Mouse (Mus musculus) heart, postnatal 14 days (tissue): ENCODE results near the gene Atp5b. TPM values are rescaled to one million over a fixed set of nuclear protein-coding genes. Genes with fewer than 3 reads are reported as not detected.
"Not testable (repeated sequence)": the region's sequence is repeated elsewhere in the genome, so short reads cannot be mapped to it uniquely, and the experiment has no call there.

Experiments used
- DNase-seq, 2 experiments: peaks; one replicate each; pipeline ENCODE4 v3.0.0; 2021 to 2022
- intact Hi-C: fragments of 180-260 bp; cut with DNase I; formaldehyde crosslinking; loops from one replicate; pipeline ENCODE4 v1.15.1; 2025
- total RNA-seq, 2 experiments: library from RNA; stranded (reverse); gene quantifications; 2 replicates each; pipeline ENCODE4 v1.2.3; 2021

Gene Atp5b
- total RNA-seq, 2 experiments from 2014 or later = 8,344 to 8,412 TPM

DNA sequence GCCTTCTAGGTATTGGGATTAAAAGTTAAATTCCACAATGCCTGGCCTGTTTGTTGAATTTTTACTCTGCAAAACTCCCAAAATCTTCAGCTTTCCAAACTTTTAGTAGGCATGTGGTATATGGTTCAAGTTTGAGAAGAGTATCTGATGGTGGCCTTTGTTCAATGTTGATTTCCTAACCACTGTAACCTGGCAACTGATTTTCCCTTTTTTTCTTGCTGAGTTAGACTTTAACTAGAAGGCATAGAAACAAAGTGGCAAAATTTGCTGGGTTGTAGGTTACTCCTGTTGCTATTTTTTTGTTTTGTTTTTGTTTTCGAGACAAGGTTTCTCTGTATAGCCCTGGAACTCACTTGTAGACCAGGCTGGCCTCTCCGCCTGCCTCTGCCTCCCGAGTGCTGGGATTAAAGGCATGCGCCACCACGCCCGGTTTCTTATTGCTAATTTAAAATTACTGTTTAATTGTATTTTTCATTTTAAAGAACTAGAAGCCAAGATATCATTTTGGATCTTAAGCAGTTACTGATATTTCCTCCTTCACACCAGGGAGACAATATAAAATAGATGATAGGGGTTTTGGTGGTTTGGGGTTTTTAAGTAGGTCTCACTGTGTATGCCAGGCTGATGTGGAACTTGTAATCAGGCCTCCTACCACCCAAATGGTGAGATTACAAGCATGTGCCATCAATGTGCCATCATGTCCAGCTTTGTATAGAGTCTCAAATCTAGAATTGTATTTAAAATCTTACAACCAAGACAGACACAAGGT is 20.7 kb upstream of the Atp5b start:
- no peak for DNase-seq
- intact Hi-C loops = no loop called here

DNA sequence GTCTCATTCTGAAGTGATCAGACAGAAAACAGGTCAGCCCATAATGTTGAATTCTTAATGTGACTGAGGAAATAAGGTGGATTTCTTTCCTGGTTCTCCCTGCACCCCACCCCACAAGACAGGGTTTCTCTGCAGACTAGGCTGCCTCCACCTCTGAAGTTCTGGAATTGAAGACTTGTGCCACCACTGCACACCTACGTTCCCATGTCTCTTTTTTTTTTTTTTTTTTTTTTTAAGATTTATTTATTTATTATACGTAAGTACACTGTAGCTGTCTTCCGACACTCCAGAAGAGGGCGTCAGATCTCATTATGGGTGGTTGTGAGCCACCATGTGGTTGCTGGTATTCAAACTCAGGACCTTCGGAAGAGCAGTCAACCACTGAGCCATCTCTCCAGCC is 17.0 kb upstream of the Atp5b start:
- intact Hi-C loops = no loop called here
- DNase-seq = no peak

DNA sequence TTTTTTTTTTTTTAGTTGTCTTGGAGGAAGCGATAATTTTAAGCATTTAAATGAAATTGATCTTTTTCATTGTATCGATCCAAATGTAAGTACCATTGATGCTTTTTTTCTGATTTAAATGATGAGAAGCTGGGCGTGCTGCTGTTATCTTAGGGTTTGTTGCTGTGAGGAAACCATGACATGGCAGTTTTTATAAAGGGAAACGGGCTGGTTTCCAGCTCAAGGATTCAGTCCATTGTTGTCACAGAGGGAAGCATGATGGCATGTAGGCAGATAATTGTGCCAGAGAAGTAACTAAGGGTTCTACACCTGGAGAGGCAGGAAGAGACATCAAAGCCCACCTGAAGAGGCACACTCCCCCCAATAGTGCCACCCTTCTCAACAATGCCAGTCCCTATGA is 13.9 kb upstream of the Atp5b start:
- DNase-seq = peak in 1 of 2 experiments; percentile 23

DNA sequence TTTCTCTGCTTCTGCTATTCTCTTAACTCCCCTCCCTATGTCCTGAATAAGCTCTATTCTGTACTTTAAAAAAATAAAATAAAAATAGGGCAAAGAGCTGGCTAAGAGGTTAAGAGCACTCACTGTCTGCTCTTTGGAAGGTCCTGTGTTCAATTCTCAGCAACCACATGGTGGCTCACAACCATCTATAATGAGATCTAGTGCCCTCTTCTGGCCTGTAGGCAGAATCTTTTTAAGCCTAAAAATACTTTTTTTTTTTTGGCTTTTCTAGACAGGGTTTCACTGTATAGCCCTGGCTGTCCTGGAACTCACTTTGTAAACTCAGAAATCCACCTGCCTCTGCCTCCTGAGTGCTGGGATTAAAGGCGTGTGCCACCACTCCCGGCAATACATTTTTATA is 12.6 kb upstream of the Atp5b start:
- DNase-seq, intact Hi-C loops: not testable (repeated sequence)

More for the DNA sequence above, 13.9 kb upstream of the Atp5b start:
- intact Hi-C loops = no loop called here

DNA sequence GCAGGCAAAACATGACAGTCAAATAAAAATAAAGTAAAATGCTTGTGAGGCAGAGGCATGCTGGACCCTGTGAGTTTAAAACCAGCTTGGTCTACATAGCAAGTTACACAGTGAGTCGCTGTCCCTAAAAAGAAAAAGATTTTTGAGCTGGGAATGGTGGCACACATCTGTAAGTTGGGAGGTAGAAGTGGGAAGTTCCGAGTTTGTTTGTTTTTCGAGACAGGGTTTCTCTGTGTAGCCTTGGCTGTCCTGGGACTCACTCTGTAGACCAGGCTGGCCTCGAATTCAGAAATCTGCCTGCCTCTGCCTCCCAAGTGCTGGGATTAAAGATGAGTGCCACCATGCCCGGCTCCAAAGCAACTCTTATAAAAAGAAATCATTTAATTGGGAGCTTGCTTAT is 4.8 kb upstream of the Atp5b start:
- not testable (repeated sequence) for DNase-seq
- intact Hi-C loops = loop anchor here (2.0 kb wide), 1 partner anchor 13 kb away; no protein-coding TSS in a partner anchor

DNA sequence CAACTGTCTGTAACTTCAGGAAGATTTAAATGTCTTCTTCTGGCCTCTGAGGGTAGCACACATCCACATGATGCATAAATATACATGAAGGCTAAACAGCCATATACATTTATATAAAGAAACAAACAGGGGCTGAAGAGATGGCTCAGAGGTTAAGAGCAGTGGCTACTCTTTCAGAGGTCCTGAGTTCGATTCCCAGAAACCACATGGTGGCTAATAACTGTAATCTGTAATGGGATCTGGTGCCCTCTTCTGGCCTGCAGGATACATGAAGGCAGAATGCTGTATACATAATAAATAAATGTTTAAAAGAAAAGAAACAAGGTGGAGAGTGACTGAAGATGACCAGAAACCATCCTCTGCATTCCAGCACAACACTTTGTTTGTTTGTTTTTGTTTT is 2.6 kb upstream of the Atp5b start:
- no peak for DNase-seq
- intact Hi-C loops = no loop called here

DNA sequence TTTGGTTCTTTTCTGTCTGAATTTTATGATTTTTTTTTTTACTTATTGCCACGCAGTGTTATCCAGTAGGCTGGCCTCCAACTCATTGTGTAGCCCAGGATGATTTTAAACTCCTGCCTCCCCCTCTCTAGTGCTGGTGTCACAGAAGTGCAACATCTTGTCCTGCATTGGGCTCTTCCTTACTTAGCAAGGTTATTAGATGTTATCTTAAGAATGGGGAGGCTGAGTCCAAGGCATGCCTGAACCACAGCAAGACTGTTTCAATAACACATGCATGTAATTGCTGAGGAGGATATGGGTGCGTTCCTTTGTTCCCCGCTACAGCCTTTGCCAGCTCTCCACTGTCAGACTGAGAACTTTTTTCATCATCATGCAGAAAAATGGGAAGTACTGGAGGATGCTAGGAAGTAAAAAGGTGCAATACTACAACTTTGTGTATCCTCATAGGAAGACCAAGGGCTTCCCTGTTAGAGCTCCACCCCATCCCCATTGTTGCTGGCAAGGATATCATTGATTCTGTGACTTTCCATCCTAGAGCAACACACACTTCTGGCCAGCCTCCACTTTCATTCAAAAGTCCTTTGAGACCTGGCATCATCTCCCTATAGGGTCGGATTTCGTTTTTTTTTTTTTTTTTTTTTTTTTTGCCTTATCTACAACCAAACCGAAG is 1.1 kb upstream of the Atp5b start:
- intact Hi-C loops = loop anchor here (2.0 kb wide), 1 partner anchor 45 kb away; no protein-coding TSS in a partner anchor
- no peak for DNase-seq

DNA sequence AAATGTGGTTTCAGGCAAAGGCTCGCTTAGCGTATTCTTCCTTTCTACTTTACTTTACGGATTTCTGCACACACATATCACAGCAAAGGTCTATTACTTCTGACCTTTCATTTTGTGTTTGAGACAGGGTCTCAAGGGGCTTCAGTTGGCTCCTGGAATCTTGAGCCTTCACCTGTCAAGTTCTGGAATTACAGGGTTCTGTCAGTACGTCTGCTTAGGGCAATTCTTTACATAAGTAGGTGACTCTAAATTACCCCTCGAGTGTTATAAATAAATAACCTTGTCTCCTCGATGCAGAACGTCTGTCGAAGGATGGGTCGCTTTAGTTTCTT is 630 bp upstream of the Atp5b start:
- intact Hi-C loops = loop anchor here (2.0 kb wide), 1 partner anchor 46 kb away; no protein-coding TSS in a partner anchor
- DNase-seq = no peak

DNA sequence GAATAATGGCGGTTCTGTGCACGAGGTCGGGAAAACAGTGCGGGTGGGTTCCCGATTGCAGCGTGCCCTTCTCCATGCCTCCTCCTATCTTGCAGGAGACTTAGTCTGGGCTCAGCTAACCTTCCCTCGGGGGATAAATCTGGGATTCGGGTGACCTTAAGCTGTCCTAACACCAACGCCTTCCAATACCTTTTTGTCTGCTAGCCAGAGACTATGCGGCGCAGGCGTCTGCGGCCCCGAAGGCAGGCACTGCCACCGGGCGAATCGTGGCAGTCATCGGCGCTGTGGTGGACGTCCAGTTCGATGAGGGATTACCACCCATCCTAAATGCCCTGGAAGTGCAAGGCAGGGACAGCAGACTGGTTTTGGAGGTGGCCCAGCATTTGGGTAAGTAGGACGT is 615 bp downstream of the Atp5b start:
- peak in 1 of 2 experiments; percentile 39 for DNase-seq
- intact Hi-C loops = loop anchor here (2.0 kb wide), 1 partner anchor 47 kb away; no protein-coding TSS in a partner anchor

DNA sequence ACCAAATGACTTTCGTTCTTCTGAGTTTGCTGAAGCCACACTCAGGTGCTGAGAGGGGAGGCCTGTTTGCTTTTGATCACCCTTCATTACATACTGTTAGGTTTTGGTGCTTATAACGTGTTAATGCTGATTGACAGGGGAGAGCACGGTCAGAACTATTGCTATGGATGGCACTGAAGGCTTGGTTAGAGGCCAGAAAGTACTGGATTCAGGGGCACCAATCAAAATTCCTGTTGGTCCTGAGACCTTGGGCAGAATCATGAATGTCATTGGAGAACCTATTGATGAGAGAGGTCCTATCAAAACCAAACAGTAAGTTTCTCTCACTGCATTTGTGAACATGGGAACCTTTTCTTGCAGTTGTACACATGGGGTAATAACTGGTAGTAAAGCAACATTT is 1.1 kb downstream of the Atp5b start:
- intact Hi-C loops = no loop called here
- no peak for DNase-seq

DNA sequence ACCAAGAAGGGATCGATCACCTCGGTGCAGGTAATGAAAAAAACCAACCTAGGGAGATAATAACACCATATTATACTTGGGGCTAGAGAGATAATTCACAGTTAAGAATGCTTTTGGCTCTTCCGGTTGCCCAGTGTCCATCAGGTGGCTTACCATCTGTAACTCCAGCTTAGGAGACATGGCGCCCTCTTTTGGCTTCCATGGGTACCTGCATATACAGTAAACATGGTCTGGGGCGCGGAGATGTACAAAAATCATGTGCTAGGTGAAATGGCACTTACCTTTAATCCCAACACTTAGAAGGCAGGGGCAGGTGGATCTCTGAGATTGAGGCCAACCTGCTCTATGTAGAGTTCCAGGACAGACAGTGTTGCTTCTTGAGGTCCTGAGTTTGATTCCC is 3.3 kb downstream of the Atp5b start:
- DNase-seq = peak in 1 of 2 experiments; percentile 43
- intact Hi-C loops = no loop called here

DNA sequence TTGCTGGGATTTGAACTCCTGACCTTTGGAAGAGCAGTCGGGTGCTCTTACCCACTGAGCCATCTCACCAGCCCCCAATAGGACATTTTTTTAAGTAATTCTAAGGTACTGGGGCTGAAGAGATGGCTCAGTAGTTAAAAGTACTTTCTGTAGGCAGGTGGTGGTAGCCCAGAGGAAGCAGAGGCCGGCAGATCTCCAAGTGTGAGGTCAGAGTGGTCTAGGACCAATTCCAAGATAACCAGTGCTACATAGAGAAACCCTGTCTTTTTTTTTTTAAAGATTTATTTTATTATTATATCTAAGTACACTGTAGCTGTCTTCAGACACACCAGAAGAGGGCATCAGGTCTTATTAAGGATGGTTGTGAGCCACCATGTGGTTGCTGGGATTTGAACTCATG is 4.1 kb downstream of the Atp5b start:
- DNase-seq = peak in 1 of 2 experiments; percentile 33
- intact Hi-C loops = not testable (repeated sequence)

DNA sequence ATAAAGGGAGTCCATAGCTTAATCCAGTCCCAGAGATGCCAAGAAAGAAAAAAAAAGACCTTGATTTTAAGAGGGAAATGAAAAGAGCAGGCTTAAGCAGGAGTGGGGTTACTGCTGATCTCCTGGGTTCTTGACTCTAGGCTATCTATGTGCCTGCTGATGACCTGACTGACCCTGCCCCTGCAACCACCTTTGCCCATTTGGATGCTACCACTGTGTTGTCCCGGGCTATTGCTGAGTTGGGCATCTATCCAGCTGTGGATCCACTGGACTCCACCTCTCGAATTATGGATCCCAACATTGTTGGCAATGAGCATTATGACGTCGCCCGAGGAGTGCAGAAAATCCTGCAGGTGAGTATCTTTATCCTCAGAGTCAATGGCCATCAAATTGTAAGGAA is 5.1 kb downstream of the Atp5b start:
- no peak for DNase-seq
- intact Hi-C loops = no loop called here

DNA sequence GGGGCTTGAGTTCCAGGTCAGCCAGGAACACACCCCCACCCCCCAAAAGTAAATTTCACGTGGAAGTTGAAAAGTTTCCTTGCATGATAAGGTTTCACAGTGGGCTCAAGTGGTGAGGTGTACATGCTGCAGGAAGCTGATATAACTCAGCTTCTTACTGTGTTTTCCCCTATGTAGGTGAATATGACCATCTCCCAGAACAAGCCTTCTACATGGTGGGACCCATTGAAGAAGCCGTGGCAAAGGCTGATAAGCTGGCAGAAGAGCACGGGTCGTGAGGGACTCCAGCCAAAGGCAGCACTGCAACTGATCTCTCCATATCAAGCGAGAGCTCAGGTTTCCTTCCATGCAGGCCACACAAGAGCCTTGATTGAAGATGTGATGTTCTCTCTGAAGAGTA is 6.8 kb downstream of the Atp5b start:
- no peak for DNase-seq
- intact Hi-C loops = loop anchor here (2.0 kb wide), 1 partner anchor 97 kb away; no protein-coding TSS in a partner anchor

DNA sequence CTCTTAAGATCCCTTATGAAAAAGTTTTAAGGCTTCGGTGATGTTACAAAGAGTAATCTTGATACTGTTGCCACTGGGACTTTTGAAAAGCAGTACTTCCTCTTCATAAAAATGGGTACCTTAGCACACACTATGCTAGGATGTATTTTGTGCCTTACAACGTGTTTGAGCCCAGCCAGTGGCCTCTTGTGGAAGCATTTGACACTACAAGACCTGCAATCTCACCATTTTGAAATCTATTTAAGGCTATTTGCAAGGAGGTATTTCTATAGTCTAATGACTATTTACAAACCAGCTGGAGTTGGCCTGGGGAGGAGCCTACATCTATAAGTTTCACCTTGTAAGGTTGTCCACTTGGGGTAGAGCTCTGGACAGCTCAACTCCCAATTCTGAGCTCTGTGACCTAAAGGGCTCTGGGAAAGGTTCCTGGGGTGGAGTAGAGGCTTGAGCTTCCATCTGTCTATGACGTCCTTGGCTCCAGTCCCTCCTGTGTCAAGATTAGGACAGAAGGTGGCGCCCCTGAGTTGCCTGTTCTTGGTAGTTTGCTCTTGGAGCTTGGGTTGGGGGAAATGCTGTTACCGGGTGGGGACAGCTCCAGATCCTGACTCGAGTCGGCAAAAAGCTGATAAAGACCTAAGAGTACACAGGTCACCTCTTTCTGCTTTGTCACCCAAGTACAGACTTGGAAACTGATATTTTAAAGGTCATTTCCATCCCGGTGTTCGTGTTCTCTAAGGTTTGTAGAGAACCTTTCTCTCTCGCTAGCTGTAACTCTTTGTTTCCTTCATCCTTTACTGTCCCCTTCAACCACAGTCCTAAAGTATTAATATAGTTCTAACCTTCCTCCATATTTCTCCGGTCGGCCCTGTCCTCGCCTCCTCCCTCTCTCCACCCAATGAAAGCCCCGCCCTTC is 7.8 kb downstream of the Atp5b start:
- DNase-seq = peak; percentile 88 to 93
- intact Hi-C loops = loop anchor here (2.0 kb wide), 1 partner anchor 96 kb away; no protein-coding TSS in a partner anchor

DNA sequence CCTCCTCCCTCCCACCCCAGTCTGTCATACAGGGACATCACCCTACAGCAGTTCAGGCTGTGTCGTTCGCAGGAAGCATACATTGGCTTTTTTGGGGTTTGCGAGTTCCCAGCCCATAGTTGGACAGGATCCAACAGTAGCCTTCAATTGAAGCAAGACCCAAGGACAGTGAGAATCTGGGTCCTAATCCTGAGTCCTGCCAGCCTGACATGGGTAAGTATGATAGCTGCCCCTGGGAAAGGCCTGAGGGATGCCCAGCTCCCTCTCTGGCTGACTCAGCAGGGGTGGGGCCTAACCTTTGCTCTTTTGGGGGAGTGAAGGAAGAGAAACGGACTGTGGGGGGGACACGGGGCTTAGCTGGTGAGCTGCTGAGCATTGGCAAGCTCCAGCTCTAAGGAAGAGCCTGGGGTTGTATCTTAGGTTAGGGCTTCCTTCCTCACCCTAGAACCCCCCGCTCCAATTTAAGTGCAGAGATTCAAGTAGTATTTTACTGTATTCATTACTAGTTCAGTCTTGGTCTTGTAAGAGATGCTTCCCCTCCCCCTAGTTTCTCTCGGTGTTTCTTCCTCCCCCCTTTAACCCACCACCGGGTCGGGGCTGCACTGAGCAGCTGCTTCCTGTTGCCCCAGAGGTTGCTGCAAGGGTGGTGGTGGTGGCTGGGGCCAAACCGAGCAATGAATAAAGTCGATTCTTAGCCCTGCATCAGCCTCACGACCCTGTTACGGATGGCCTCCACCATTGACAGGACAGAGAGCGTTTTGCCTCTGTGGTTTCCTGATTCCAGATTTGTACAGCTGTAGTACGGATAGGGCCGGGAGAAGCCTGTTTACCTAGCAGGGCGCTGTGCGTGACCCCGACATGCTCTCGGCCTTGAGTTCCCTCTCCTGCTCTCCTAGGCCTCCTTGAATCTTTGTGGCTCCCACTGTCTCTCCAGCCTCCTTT is 8.8 kb downstream of the Atp5b start, which contains the start of gene Baz2a:
Gene Baz2a, plus strand, starts transcription at position 14 of the 942 bp plus-strand sequence.
- intact Hi-C loops = loop anchor here (2.0 kb wide), 1 partner anchor 95 kb away; no protein-coding TSS in a partner anchor

DNA sequence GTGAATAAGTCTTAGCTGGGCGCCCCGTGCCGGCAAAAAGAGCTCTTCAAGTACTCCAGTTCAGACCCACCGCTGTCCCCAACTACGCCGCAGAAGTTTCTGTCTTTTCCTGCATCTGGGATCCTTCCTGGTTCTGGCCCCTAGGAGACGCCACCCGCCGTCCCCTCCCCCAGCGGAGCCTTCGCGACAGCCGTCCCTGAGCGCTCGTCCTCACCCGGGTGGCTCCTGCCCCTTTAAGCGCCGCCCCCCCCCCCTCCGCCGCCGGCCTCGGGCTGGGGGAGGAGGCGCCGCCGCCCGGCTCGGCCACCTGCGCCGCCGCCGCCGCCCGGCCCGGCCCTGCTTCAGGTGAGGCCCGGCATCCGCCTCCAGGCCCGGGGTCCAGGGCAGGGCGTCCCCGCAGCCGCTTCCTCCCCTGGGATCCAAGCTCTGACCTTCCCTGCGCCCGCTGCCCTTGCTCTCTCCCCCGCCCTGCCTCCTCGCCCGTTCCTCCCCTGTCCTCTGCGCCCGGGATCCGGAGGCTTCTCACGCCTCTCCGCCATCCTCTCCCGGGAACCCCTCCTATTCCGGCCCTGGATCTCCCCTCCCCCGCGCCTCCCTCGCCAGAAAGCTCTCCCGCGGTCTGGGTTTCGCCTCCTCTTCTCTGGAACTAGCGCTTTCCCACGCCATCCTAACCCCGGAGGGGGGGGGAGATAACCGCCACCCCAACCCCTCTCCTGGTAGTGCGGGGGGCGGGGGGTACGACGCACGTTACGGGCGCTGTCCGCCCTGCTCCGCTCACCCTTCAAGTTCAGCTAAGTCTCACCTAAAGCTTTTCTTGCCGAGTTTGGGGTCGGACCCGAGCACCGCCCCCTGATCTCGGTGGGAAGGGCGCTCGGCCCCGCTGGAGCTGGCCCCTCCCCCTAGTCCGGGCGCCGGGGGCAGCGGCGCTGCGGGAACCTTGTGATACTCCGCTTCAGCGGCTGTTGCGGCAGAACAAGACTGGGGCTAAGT is 9.7 kb downstream of the Atp5b start:
- intact Hi-C loops = no loop called here
- DNase-seq = peak; percentile 86 to 87

More for the DNA sequence above, 8.8 kb downstream of the Atp5b start, which contains the start of gene Baz2a:
- peak; percentile 58 to 59 for DNase-seq
